Comparison of ENCODE assay signal across 21 mouse cellular contexts in the genomic region with DNA sequence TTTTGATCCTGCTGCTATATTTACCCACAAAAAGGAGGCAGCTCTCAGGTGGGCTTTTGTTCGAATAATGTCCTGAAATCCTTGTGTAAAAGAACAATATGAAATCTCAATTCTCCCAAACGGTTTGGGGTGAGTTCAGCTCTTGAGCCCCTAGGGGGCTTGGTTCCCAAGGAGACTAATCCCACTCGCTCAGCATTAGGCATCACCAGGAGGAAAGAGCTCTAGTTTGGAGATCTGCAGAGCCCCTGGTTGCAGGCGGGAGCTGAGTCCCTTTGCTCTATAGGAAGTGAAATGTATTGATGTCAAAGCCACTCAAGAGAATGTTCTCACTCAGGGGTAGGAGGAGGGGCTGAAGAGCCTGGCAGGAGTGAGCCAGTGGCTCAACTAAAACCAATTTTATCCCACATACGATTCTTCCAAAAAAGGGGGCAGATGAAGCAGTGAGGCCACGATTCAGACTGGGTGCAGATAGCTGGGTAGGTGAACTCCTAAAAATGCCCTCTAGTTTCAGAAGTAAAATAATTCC. TPM values are rescaled to one million over a fixed set of nuclear protein-coding genes. Genes with fewer than 3 reads are reported as not detected.
DNase-seq lines count a peak whose midpoint lies in the region; ATAC-seq and TF ChIP-seq lines count a peak whose summit lies in the region.
"Had no signal": no experiment of that assay in that cellular context is flagged by ENCODE, and none has a peak within 500 bp of the region (broad histone marks: within the 10 kb centered on the region; RNA-seq: fewer than 3 reads in every experiment).

No protein-coding gene starts in this region.

- no peak for ATAC-seq in hindbrain, embryonic 11.5 days (ENCODE audit: low FRiP score)
- no peak for ATAC-seq in hindbrain, embryonic 14.5 days (ENCODE audit: low FRiP score)
- ATAC-seq in forebrain, embryonic 14.5 days, result peak; percentile 5; the same call in 1 of the 2 replicates
- no peak for ATAC-seq in midbrain, embryonic 15.5 days (replicated peaks)
- no peak for ATAC-seq in monocyte, adult 5-6 weeks (replicated peaks; ENCODE audit: insufficient number of reproducible peaks, low FRiP score, low TSS enrichment, poor library complexity, severe bottlenecking)
- no peak for ATAC-seq in intestine, postnatal 0 days
- ATAC-seq: Patski had no signal

- DNase-seq in hindbrain, embryonic 11.5 days (ENCODE audit: low spot score), result peak; percentile 40
- no peak for DNase-seq in hindbrain, embryonic 14.5 days (ENCODE audit: low spot score)
- DNase-seq in embryo, embryonic 10 days (ENCODE audit: low spot score), result peak; percentile 67
- peak; percentile 66 for DNase-seq in forebrain, embryonic 14.5 days (ENCODE audit: low spot score)
- DNase-seq in right cerebral cortex, postnatal 4 days, result no peak
- DNase-seq: B cell, adult 2 months; cerebellum, postnatal 10 days; kidney, adult 2 months; kidney, postnatal 14 days; layer of hippocampus, adult 9-11 months; lung, postnatal 10 days; thymus, postnatal 14 days had no signal

- no peak overlapping the region for H3K4me2 ChIP-seq in hindbrain, embryonic 11.5 days (replicated peaks; ENCODE audit: low read depth, low read length)
- H3K4me2 ChIP-seq in hindbrain, embryonic 14.5 days (replicated peaks), result no peak overlapping the region
- H3K4me2 ChIP-seq in forebrain, embryonic 14.5 days (ENCODE audit: low read length), result peak overlapping the region; percentile 18; the same call in 1 of the 2 replicates
- H3K4me2 ChIP-seq in midbrain, embryonic 15.5 days, result no peak overlapping the region
- H3K4me2 ChIP-seq in intestine, postnatal 0 days (replicated peaks; ENCODE audit: low read depth), result no peak overlapping the region
- H3K4me2 ChIP-seq: embryonic facial prominence, embryonic 12.5 days; limb, embryonic 12.5 days had no signal

- no peaks in the 10 kb centered on the region for H3K36me3 ChIP-seq in hindbrain, embryonic 11.5 days (ENCODE audit: control insufficient read depth, insufficient read depth, low read length)
- H3K36me3 ChIP-seq in hindbrain, embryonic 14.5 days (replicated peaks; ENCODE audit: control insufficient read depth, insufficient read depth), result no peaks in the 10 kb centered on the region
- no peaks in the 10 kb centered on the region for H3K36me3 ChIP-seq in forebrain, embryonic 14.5 days (ENCODE audit: control insufficient read depth, insufficient read depth, low read length)
- no peaks in the 10 kb centered on the region for H3K36me3 ChIP-seq in midbrain, embryonic 15.5 days (replicated peaks)
- no peaks in the 10 kb centered on the region for H3K36me3 ChIP-seq in intestine, postnatal 0 days (ENCODE audit: control insufficient read depth, insufficient read depth)
- H3K36me3 ChIP-seq: embryonic facial prominence, embryonic 12.5 days; limb, embryonic 12.5 days had no signal

- WGBS in hindbrain, embryonic 11.5 days, result 5% methylated on average over 6 of the region's 6 CpGs
- WGBS in hindbrain, embryonic 14.5 days, result 5% methylated on average over 6 of the region's 6 CpGs
- under 1% methylated on average over 6 of the region's 6 CpGs for WGBS in forebrain, embryonic 14.5 days
- 4% methylated on average over 6 of the region's 6 CpGs for WGBS in midbrain, embryonic 15.5 days
- WGBS in intestine, postnatal 0 days, result 23% methylated on average over 6 of the region's 6 CpGs

- H3K9ac ChIP-seq in hindbrain, embryonic 11.5 days (ENCODE audit: low read depth, low read length), result no peak overlapping the region
- no peak overlapping the region for H3K9ac ChIP-seq in hindbrain, embryonic 14.5 days
- peak overlapping the region; percentile 13; the same call in 1 of the 2 replicates for H3K9ac ChIP-seq in forebrain, embryonic 14.5 days (ENCODE audit: low read length)
- no peak overlapping the region for H3K9ac ChIP-seq in midbrain, embryonic 15.5 days
- H3K9ac ChIP-seq in intestine, postnatal 0 days (ENCODE audit: low read depth, low read length), result no peak overlapping the region
- H3K9ac ChIP-seq: embryonic facial prominence, embryonic 12.5 days; limb, embryonic 12.5 days; liver, embryonic 14.5 days had no signal

- no peak overlapping the region for H3K27ac ChIP-seq in hindbrain, embryonic 11.5 days (ENCODE audit: low read depth, low read length)
- no peak overlapping the region for H3K27ac ChIP-seq in hindbrain, embryonic 14.5 days
- no peak overlapping the region for H3K27ac ChIP-seq in forebrain, embryonic 14.5 days (ENCODE audit: low read depth, low read length)
- peak overlapping the region; percentile 5; the same call in 1 of the 2 replicates for H3K27ac ChIP-seq in midbrain, embryonic 15.5 days
- no peak overlapping the region for H3K27ac ChIP-seq in intestine, postnatal 0 days (ENCODE audit: low read depth, low read length)
- H3K27ac ChIP-seq: embryonic facial prominence, embryonic 12.5 days; limb, embryonic 12.5 days; liver, embryonic 14.5 days had no signal

- H3K9me3 ChIP-seq in hindbrain, embryonic 11.5 days (ENCODE audit: control insufficient read depth, low read length), result no peaks in the 10 kb centered on the region
- no peaks in the 10 kb centered on the region for H3K9me3 ChIP-seq in hindbrain, embryonic 14.5 days (ENCODE audit: control insufficient read depth, low read length)
- no peaks in the 10 kb centered on the region for H3K9me3 ChIP-seq in forebrain, embryonic 14.5 days (replicated peaks; ENCODE audit: control insufficient read depth, low read length)
- no peaks in the 10 kb centered on the region for H3K9me3 ChIP-seq in midbrain, embryonic 15.5 days
- no peaks in the 10 kb centered on the region for H3K9me3 ChIP-seq in intestine, postnatal 0 days (ENCODE audit: control insufficient read depth)
- H3K9me3 ChIP-seq: embryonic facial prominence, embryonic 12.5 days; limb, embryonic 12.5 days had no signal

- TF ChIP-seq CTCF in intestine, postnatal 0 days (IDR thresholded peaks at IDR 0.05; ENCODE audit: low read depth), result no peak

- peaks cover under 1% of the 10 kb centered on the region; the same call in 1 of the 2 replicates for H3K4me1 ChIP-seq in hindbrain, embryonic 11.5 days (replicated peaks; ENCODE audit: control insufficient read depth, insufficient read depth, low read length)
- H3K4me1 ChIP-seq in hindbrain, embryonic 14.5 days (replicated peaks; ENCODE audit: control insufficient read depth, insufficient read depth, low read length), result 0 out of 2 replicates have a peak, but pooled peaks cover 12% of the 10 kb centered on the region
- peaks cover 12% of the 10 kb centered on the region for H3K4me1 ChIP-seq in forebrain, embryonic 14.5 days (ENCODE audit: control insufficient read depth, insufficient read depth, low read length)
- peaks cover 31% of the 10 kb centered on the region for H3K4me1 ChIP-seq in midbrain, embryonic 15.5 days
- 0 out of 2 replicates have a peak, but pooled peaks cover 3% of the 10 kb centered on the region for H3K4me1 ChIP-seq in intestine, postnatal 0 days (replicated peaks; ENCODE audit: control insufficient read depth, insufficient read depth, low read length)

- no peaks in the 10 kb centered on the region for H3K27me3 ChIP-seq in hindbrain, embryonic 11.5 days (ENCODE audit: control insufficient read depth, insufficient read depth, low read length)
- H3K27me3 ChIP-seq in hindbrain, embryonic 14.5 days (ENCODE audit: control insufficient read depth, insufficient read depth, low read length), result no peaks in the 10 kb centered on the region
- H3K27me3 ChIP-seq in forebrain, embryonic 14.5 days (replicated peaks; ENCODE audit: control insufficient read depth, insufficient read depth, low read length), result peaks cover 4% of the 10 kb centered on the region; the same call in 1 of the 2 replicates
- no peaks in the 10 kb centered on the region for H3K27me3 ChIP-seq in midbrain, embryonic 15.5 days (replicated peaks)
- peaks cover 22% of the 10 kb centered on the region for H3K27me3 ChIP-seq in intestine, postnatal 0 days (replicated peaks; ENCODE audit: control insufficient read depth, insufficient read depth, low read length)
- H3K27me3 ChIP-seq: limb, embryonic 12.5 days had no signal

- H3K4me3 ChIP-seq in hindbrain, embryonic 11.5 days (ENCODE audit: low read depth, low read length), result no peak overlapping the region
- no peak overlapping the region for H3K4me3 ChIP-seq in hindbrain, embryonic 14.5 days (replicated peaks; ENCODE audit: low read length)
- no peak overlapping the region for H3K4me3 ChIP-seq in forebrain, embryonic 14.5 days (ENCODE audit: low read depth, low read length)
- H3K4me3 ChIP-seq in midbrain, embryonic 15.5 days, result no peak overlapping the region
- H3K4me3 ChIP-seq in intestine, postnatal 0 days (ENCODE audit: low read depth, low read length), result no peak overlapping the region
- H3K4me3 ChIP-seq: embryonic facial prominence, embryonic 12.5 days; limb, embryonic 12.5 days had no signal

RNA-seq across cellular contexts. Expression of gene Fam181b, which starts 3.2 kb away (rescaled TPM):
- polyA plus RNA-seq in hindbrain, embryonic 11.5 days (2014; fragmentation: Nextera tagmentation; extraction: Ambion mirVana), result 34.3 and 35.6 TPM in 2 replicates
- polyA plus RNA-seq in hindbrain, embryonic 14.5 days (2014; fragmentation: Nextera tagmentation; extraction: Ambion mirVana), result 53.0 and 56.4 TPM in 2 replicates
- polyA plus RNA-seq in forebrain, embryonic 14.5 days (2014; fragmentation: Nextera tagmentation; extraction: Ambion mirVana), result 20.7 and 25.3 TPM in 2 replicates
- 32.2 and 37.9 TPM in 2 replicates for polyA plus RNA-seq in midbrain, embryonic 15.5 days (2015; fragmentation: Nextera tagmentation; extraction: Ambion mirVana)
- total RNA-seq in monocyte, adult 5-6 weeks (2017), result not detected in 3 replicates
- polyA plus RNA-seq in intestine, postnatal 0 days (2015; fragmentation: Nextera tagmentation; extraction: Ambion mirVana), result 1.4 and 1.5 TPM in 2 replicates
- total RNA-seq: granulocyte monocyte progenitor cell, adult 5-6 weeks; megakaryocyte, adult 5-6 weeks had no signal
- polyA plus RNA-seq: Patski had no signal

Comparison
In these comparisons a context has a peak if more than half of its experiments do, and no peak if none do; other contexts are left out.
1. DNase-seq: peak in hindbrain, embryonic 11.5 days (single experiment), embryo, embryonic 10 days (single experiment) and forebrain, embryonic 14.5 days (single experiment); none in hindbrain, embryonic 14.5 days (single experiment) and right cerebral cortex, postnatal 4 days (single experiment).